Mouse (Mus musculus) leukemia stem cell, adult 10-12 weeks (primary cell): ENCODE data around the gene Gm28053. TPM values are rescaled to one million over a fixed set of nuclear protein-coding genes. Genes with fewer than 3 reads are reported as not detected.

Source experiments
- polyA plus RNA-seq: library from polyadenylated mRNA; stranded (reverse); fragments of >175 nt; gene quantifications from 2 replicates; pipeline ENCODE4 v1.2.3, GENCODE M21; 2012; ENCODE audit warnings: low replicate concordance

Gm28053 gene
- polyA plus RNA-seq = not detected in 2 replicates

GRCm38 (mm10) chr6:48718455-48718854, at the start of gene Gm28053, which contains the start of gene Gimap7:
Gene Gm28053, plus strand, starts transcription at chr6:48718607.
Gene Gimap7, plus strand, starts transcription at chr6:48718621.

GRCm38 (mm10) chr6:48675931-48676859, 42.2 kb upstream of the Gm28053 start, which contains the start of gene Gimap9:
Gene Gimap9, plus strand, starts transcription at chr6:48676129.

GRCm38 (mm10) chr6:48684319-48684718, 34.1 kb upstream of the Gm28053 start, which contains the start of gene Gimap4:
Gene Gimap4, plus strand, starts transcription at chr6:48684549.

GRCm38 (mm10) chr6:48738961-48739779, 20.8 kb downstream of the Gm28053 start, which contains the start of gene Gimap1:
Gene Gimap1, plus strand, starts transcription at chr6:48739054.

GRCm38 (mm10) chr6:48745959-48746889, 27.8 kb downstream of the Gm28053 start, which contains the start of gene Gimap5:
Gene Gimap5, plus strand, starts transcription at chr6:48746197.

GRCm38 (mm10) chr6:48770696-48771095, 52.3 kb downstream of the Gm28053 start, which contains the start of gene Gimap3:
Gene Gimap3, minus strand, starts transcription at chr6:48770851.

Other genes starting within 250 kb of the Gm28053 start
- 0.25 and 3.8 TPM in 2 replicates for gene Atp6v0e2, start 181.0 kb upstream of the Gm28053 start, polyA plus RNA-seq
- 9.1 and 11.2 TPM in 2 replicates for gene Lrrc61, start 163.8 kb upstream of the Gm28053 start, polyA plus RNA-seq
- gene Rarres2, start 145.8 kb upstream of the Gm28053 start, polyA plus RNA-seq = 1.4 TPM in 1 of 2 replicates, not detected in the other
- not detected in 2 replicates for gene Gm45021, start 129.0 kb upstream of the Gm28053 start, polyA plus RNA-seq
- gene Repin1, start 124.7 kb upstream of the Gm28053 start, polyA plus RNA-seq = 10.0 TPM in 2 replicates
- gene Gm44965, start 124.7 kb upstream of the Gm28053 start, polyA plus RNA-seq = 1.0 TPM in 1 of 2 replicates, not detected in the other
- 1.2 and 1.5 TPM in 2 replicates for gene Zfp775, start 116.5 kb upstream of the Gm28053 start, polyA plus RNA-seq
- gene AI854703, start 91.8 kb upstream of the Gm28053 start, polyA plus RNA-seq = 0.20 and 0.59 TPM in 2 replicates
- 3.2 and 4.2 TPM in 2 replicates for gene Gimap8, start 71.4 kb upstream of the Gm28053 start, polyA plus RNA-seq
- gene Gimap9, start 42.5 kb upstream of the Gm28053 start, polyA plus RNA-seq = 0.52 TPM in 1 of 2 replicates, not detected in the other
- gene Gimap4, start 34.1 kb upstream of the Gm28053 start, polyA plus RNA-seq = 1.3 and 5.0 TPM in 2 replicates
- gene Gimap6, start 10.4 kb upstream of the Gm28053 start, polyA plus RNA-seq = 4.5 and 8.3 TPM in 2 replicates
- 0.37 and 2.0 TPM in 2 replicates for gene Gimap7, start within 50 bp of the Gm28053 start, polyA plus RNA-seq
- 14.6 and 21.6 TPM in 2 replicates for gene Gimap1, start 20.4 kb downstream of the Gm28053 start, polyA plus RNA-seq
- 4.7 and 19.6 TPM in 2 replicates for gene Gimap5, start 27.6 kb downstream of the Gm28053 start, polyA plus RNA-seq
- 24.2 and 84.0 TPM in 2 replicates for gene Gimap3, start 52.2 kb downstream of the Gm28053 start, polyA plus RNA-seq
- 6.4 and 44.5 TPM in 2 replicates for gene Tmem176a, start 122.3 kb downstream of the Gm28053 start, polyA plus RNA-seq
- 2.3 and 12.0 TPM in 2 replicates for gene Tmem176b, start 122.9 kb downstream of the Gm28053 start, polyA plus RNA-seq
- not detected in 2 replicates for gene Aoc1, start 154.3 kb downstream of the Gm28053 start, polyA plus RNA-seq
- gene 1600015I10Rik, start 211.3 kb downstream of the Gm28053 start, polyA plus RNA-seq = not detected in 2 replicates